Mouse (Mus musculus): ENCODE measurements around the gene Dtnb. TPM values are rescaled to one million over a fixed set of nuclear protein-coding genes. Genes with fewer than 3 reads are reported as not detected.
A peak's percentile ranks its signal among the peaks of the same experiment; 100 is the strongest.

The Dtnb gene
- polyA plus RNA-seq, 1 experiment from 2014 or later = 30.1 TPM

DNA sequence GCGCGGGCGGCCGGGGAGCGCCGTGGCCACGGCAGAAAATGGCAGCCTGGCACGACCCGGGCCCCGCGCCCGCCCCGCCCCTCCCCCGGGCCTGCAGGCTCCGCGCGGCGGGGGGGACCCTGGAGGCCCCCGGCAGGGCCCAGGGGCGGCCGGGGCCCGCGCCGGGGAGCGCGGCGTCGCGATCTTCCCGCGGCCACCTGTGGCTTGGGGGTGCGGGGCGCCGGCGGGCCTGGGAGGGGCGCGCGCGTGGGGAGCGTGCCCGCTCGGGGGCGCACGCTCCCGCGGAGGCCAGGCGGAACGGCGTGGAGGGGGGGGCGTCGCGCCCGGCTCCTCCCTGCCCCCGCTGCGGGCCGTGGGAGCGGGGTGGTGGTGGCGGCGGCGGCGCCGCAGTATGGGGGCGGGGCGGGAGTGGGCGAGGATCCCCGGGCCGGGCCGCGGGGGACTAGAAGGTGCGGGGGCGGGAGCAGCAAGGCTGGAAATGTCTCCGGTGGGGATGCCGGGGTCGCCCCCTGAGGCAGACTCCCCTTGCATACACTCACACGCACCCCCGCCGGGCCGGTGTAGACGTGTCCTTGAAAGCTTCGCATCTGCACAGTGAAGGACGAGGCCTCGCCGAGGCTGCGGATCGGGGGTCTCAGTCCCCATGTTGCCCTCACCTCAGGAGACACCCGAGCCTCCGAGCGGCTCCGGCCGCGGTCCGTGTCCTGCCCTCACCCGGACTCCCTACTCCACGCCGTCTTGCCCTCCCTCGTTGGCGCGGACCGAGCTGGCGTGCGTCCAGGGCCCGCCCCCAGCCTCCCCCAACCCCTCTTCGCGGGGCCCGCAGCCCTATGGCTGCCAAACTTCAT is 235.6 kb downstream of the Dtnb start:
- peak; percentile 95 for DNase-seq (ENCODE audit: low spot score, missing footprints)
- Histone ChIP-seq H3K4me2 (peak overlapping the region; percentile 85), H3K4me1 (ENCODE audit: control insufficient read depth, insufficient read depth, low read length) (peaks cover 17% of the 10 kb centered on the region), H3K36me3 (ENCODE audit: control insufficient read depth, insufficient read depth, low read length) (no peaks in the 10 kb centered on the region), H3K4me3 (ENCODE audit: low read depth, low read length) (peak overlapping the region; percentile 90), H3K27ac (ENCODE audit: low read depth, low read length) (peak overlapping the region; percentile 63), H3K27me3 (ENCODE audit: control insufficient read depth, insufficient read depth, low read length) (no peaks in the 10 kb centered on the region), H3K9me3 (ENCODE audit: control insufficient read depth, low read length) (no peaks in the 10 kb centered on the region), H3K9ac (ENCODE audit: low read length) (peak overlapping the region; percentile 86)
- ATAC-seq (ENCODE audit: low FRiP score) = peak; percentile 58
- WGBS = under 1% methylated on average over 42 of the region's 105 CpGs

- WGBS = 6% methylated on average over 10 of the region's 10 CpGs
- Histone ChIP-seq H3K4me1 (ENCODE audit: control insufficient read depth, insufficient read depth, low read length) (peaks cover 17% of the 10 kb centered on the region), H3K27ac (ENCODE audit: low read depth, low read length) (no peak overlapping the region), H3K36me3 (ENCODE audit: control insufficient read depth, insufficient read depth, low read length) (no peaks in the 10 kb centered on the region), H3K4me3 (ENCODE audit: low read depth, low read length) (peak overlapping the region; percentile 90), H3K4me2 (peak overlapping the region; percentile 85), H3K9me3 (ENCODE audit: control insufficient read depth, low read length) (no peaks in the 10 kb centered on the region), H3K9ac (ENCODE audit: low read length) (peak overlapping the region; percentile 86), H3K27me3 (ENCODE audit: control insufficient read depth, insufficient read depth, low read length) (no peaks in the 10 kb centered on the region)
- peak; percentile 2; the same call in 1 of the 2 replicates for ATAC-seq (ENCODE audit: low FRiP score)
- DNase-seq (ENCODE audit: low spot score, missing footprints) = peak; percentile 93
Observed at GRCm38 (mm10) chr12:3808396-3808981, 236.3 kb downstream of the Dtnb start.

DNA sequence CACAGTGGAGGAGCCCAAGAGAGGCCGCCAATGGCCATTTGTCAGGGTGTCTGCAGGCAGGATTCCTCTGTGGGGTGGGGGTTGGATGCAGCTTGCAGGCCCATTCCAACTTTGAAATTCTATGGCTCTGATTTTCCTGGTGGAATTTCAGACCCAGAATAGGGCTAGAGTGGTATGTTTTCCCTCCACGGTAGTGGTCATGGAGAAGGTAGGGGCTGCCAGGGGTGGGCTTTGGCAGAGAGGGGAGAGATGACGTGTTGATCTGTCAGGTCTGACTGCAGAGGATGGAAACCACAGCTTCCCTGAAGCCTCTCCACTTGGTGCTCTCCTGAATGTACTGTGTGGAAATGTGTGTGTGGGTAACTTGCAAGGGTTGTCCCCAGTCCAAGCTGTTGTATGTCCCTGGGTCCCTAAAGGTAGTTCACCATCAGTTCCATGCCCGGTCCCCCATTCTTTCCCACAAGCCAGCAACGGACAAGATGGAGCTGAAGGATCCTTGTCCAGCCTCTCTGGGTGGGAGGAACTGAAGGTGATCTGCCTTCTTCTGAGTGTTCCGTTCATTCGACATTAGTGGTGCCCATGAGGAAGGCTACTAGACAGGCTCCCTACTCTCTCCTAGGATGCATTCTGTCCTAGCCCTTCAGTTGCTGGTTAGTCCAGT is 237.5 kb downstream of the Dtnb start:
- WGBS = 80% methylated on average over 7 of the region's 7 CpGs
- ATAC-seq (ENCODE audit: low FRiP score) (no peak), DNase-seq (ENCODE audit: low spot score, missing footprints) (no peak)
- no peak overlapping the region for H3K4me3 ChIP-seq (ENCODE audit: low read depth, low read length)
- H3K27ac ChIP-seq (ENCODE audit: low read depth, low read length) = no peak overlapping the region
- H3K9me3 ChIP-seq (ENCODE audit: control insufficient read depth, low read length) = no peaks in the 10 kb centered on the region
- no peak overlapping the region for H3K9ac ChIP-seq (ENCODE audit: low read length)
- H3K27me3 ChIP-seq (ENCODE audit: control insufficient read depth, insufficient read depth, low read length) = no peaks in the 10 kb centered on the region
- H3K4me1 ChIP-seq (ENCODE audit: control insufficient read depth, insufficient read depth, low read length) = peaks cover 17% of the 10 kb centered on the region
- no peak overlapping the region for H3K4me2 ChIP-seq
- no peaks in the 10 kb centered on the region for H3K36me3 ChIP-seq (ENCODE audit: control insufficient read depth, insufficient read depth, low read length)

GRCm38 (mm10) chr12:3810455-3810854 is 238.3 kb downstream of the Dtnb start:
- H3K9me3 ChIP-seq (ENCODE audit: control insufficient read depth, low read length) = no peaks in the 10 kb centered on the region
- no peak overlapping the region for H3K9ac ChIP-seq (ENCODE audit: low read length)
- H3K4me3 ChIP-seq (ENCODE audit: low read depth, low read length) = no peak overlapping the region
- no peak overlapping the region for H3K27ac ChIP-seq (ENCODE audit: low read depth, low read length)
- no peak overlapping the region for H3K4me2 ChIP-seq
- H3K36me3 ChIP-seq (ENCODE audit: control insufficient read depth, insufficient read depth, low read length) = no peaks in the 10 kb centered on the region
- DNase-seq (ENCODE audit: low spot score, missing footprints) (no peak), ATAC-seq (ENCODE audit: low FRiP score) (no peak)
- WGBS = 49% methylated on average over 3 of the region's 4 CpGs
- peaks cover 17% of the 10 kb centered on the region for H3K4me1 ChIP-seq (ENCODE audit: control insufficient read depth, insufficient read depth, low read length)
- no peaks in the 10 kb centered on the region for H3K27me3 ChIP-seq (ENCODE audit: control insufficient read depth, insufficient read depth, low read length)

- 46% methylated on average over 5 of the region's 5 CpGs for WGBS
- Histone ChIP-seq H3K9me3 (ENCODE audit: control insufficient read depth, low read length) (no peaks in the 10 kb centered on the region), H3K27ac (ENCODE audit: low read depth, low read length) (no peak overlapping the region), H3K36me3 (ENCODE audit: control insufficient read depth, insufficient read depth, low read length) (no peaks in the 10 kb centered on the region), H3K27me3 (ENCODE audit: control insufficient read depth, insufficient read depth, low read length) (no peaks in the 10 kb centered on the region), H3K9ac (ENCODE audit: low read length) (no peak overlapping the region), H3K4me3 (ENCODE audit: low read depth, low read length) (no peak overlapping the region), H3K4me1 (ENCODE audit: control insufficient read depth, insufficient read depth, low read length) (peaks cover 14% of the 10 kb centered on the region), H3K4me2 (no peak overlapping the region)
- ATAC-seq (ENCODE audit: low FRiP score) (no peak), DNase-seq (ENCODE audit: low spot score, missing footprints) (peak; percentile 85)
Observed at GRCm38 (mm10) chr12:3811596-3811995, 239.4 kb downstream of the Dtnb start.

- H3K36me3 ChIP-seq (ENCODE audit: control insufficient read depth, insufficient read depth, low read length) = no peaks in the 10 kb centered on the region
- H3K9ac ChIP-seq (ENCODE audit: low read length) = no peak overlapping the region
- no peak overlapping the region for H3K27ac ChIP-seq (ENCODE audit: low read depth, low read length)
- H3K4me2 ChIP-seq = no peak overlapping the region
- ATAC-seq (ENCODE audit: low FRiP score) (no peak), DNase-seq (ENCODE audit: low spot score, missing footprints) (no peak)
- peaks cover 14% of the 10 kb centered on the region for H3K4me1 ChIP-seq (ENCODE audit: control insufficient read depth, insufficient read depth, low read length)
- H3K4me3 ChIP-seq (ENCODE audit: low read depth, low read length) = no peak overlapping the region
- no peaks in the 10 kb centered on the region for H3K27me3 ChIP-seq (ENCODE audit: control insufficient read depth, insufficient read depth, low read length)
- 52% methylated on average over 6 of the region's 6 CpGs for WGBS
- no peaks in the 10 kb centered on the region for H3K9me3 ChIP-seq (ENCODE audit: control insufficient read depth, low read length)
Observed at GRCm38 (mm10) chr12:3812251-3812650, 240.1 kb downstream of the Dtnb start.

GRCm38 (mm10) chr12:3813138-3813537 is 241.0 kb downstream of the Dtnb start:
- Histone ChIP-seq H3K4me1 (ENCODE audit: control insufficient read depth, insufficient read depth, low read length) (peaks cover 9% of the 10 kb centered on the region), H3K36me3 (ENCODE audit: control insufficient read depth, insufficient read depth, low read length) (no peaks in the 10 kb centered on the region), H3K4me3 (ENCODE audit: low read depth, low read length) (no peak overlapping the region), H3K27me3 (ENCODE audit: control insufficient read depth, insufficient read depth, low read length) (no peaks in the 10 kb centered on the region), H3K9ac (ENCODE audit: low read length) (no peak overlapping the region), H3K27ac (ENCODE audit: low read depth, low read length) (no peak overlapping the region), H3K9me3 (ENCODE audit: control insufficient read depth, low read length) (no peaks in the 10 kb centered on the region), H3K4me2 (no peak overlapping the region)
- no peak for ATAC-seq (ENCODE audit: low FRiP score)
- 84% methylated on average over 8 of the region's 8 CpGs for WGBS
- DNase-seq (ENCODE audit: low spot score, missing footprints) = no peak

DNA sequence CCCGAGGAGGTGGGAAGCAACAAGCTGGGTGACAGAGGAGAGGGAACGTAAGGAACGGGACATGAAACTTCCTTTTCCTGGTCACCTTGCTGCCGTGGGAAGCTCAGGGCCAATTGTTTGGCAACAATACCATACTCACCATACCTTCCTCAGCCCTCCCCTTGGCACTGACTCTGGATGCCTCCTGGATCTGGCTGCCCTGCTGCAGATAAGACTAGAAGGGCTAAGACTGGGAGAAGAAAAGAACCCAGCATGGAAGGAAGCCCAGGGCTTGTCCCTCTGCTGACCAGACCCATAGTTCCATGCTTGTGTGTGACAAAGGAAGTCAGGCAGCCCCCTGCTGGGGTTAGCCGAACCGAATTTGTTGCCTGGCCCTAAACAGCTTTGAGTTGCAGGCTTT is 243.2 kb downstream of the Dtnb start:
- H3K36me3 ChIP-seq (ENCODE audit: control insufficient read depth, insufficient read depth, low read length) = no peaks in the 10 kb centered on the region
- H3K9me3 ChIP-seq (ENCODE audit: control insufficient read depth, low read length) = no peaks in the 10 kb centered on the region
- no peak overlapping the region for H3K4me3 ChIP-seq (ENCODE audit: low read depth, low read length)
- DNase-seq (ENCODE audit: low spot score, missing footprints) (no peak), ATAC-seq (ENCODE audit: low FRiP score) (no peak)
- H3K27ac ChIP-seq (ENCODE audit: low read depth, low read length) = no peak overlapping the region
- 40% methylated on average over 6 of the region's 6 CpGs for WGBS
- H3K27me3 ChIP-seq (ENCODE audit: control insufficient read depth, insufficient read depth, low read length) = no peaks in the 10 kb centered on the region
- H3K9ac ChIP-seq (ENCODE audit: low read length) = no peak overlapping the region
- peaks cover 5% of the 10 kb centered on the region for H3K4me1 ChIP-seq (ENCODE audit: control insufficient read depth, insufficient read depth, low read length)
- no peak overlapping the region for H3K4me2 ChIP-seq

GRCm38 (mm10) chr12:3817033-3817432 is 244.9 kb downstream of the Dtnb start:
- 46% methylated on average over 7 of the region's 7 CpGs for WGBS
- ATAC-seq (ENCODE audit: low FRiP score) (no peak), DNase-seq (ENCODE audit: low spot score, missing footprints) (no peak)
- Histone ChIP-seq H3K4me3 (ENCODE audit: low read depth, low read length) (no peak overlapping the region), H3K27me3 (ENCODE audit: control insufficient read depth, insufficient read depth, low read length) (no peaks in the 10 kb centered on the region), H3K36me3 (ENCODE audit: control insufficient read depth, insufficient read depth, low read length) (no peaks in the 10 kb centered on the region), H3K9ac (ENCODE audit: low read length) (no peak overlapping the region), H3K27ac (ENCODE audit: low read depth, low read length) (no peak overlapping the region), H3K4me2 (no peak overlapping the region), H3K4me1 (ENCODE audit: control insufficient read depth, insufficient read depth, low read length) (peaks cover 5% of the 10 kb centered on the region), H3K9me3 (ENCODE audit: control insufficient read depth, low read length) (no peaks in the 10 kb centered on the region)
